Mouse (Mus musculus) embryonic facial prominence, embryonic 12.5 days (tissue): Measurements from ENCODE around the gene Gpr37. TPM values are rescaled to one million over a fixed set of nuclear protein-coding genes. Genes with fewer than 3 reads are reported as not detected.
A peak's percentile ranks its signal among the peaks of the same experiment; 100 is the strongest.

Experiments
- ATAC-seq: fragments of 200-750 bp; cut with Nextera tagmentation; 2 replicates; pipeline ENCODE4 v1.8.0; 2017; ENCODE audit not compliant: insufficient number of reproducible peaks, insufficient read depth, low FRiP score, low TSS enrichment
- H3K27ac ChIP-seq: fragments of 300-500 bp; sonication (generic); 2 replicates; pipeline ENCODE4 v1.5.1; 2016; ENCODE audit warnings: mild to moderate bottlenecking
- H3K27me3 ChIP-seq: fragments of 300-500 bp; sonication (generic); 2 replicates; pipeline ENCODE4 v1.6.1; 2016; ENCODE audit warnings: mild to moderate bottlenecking, moderate library complexity
- H3K36me3 ChIP-seq: fragments of 300-500 bp; sonication (generic); 2 replicates; pipeline ENCODE4 v1.6.1; 2016; ENCODE audit warnings: mild to moderate bottlenecking
- H3K4me1 ChIP-seq: fragments of 300-500 bp; sonication (generic); 2 replicates; pipeline ENCODE4 v1.6.1; 2016
- H3K4me2 ChIP-seq: fragments of 300-500 bp; sonication (generic); replicated peaks from 2 replicates; pipeline ENCODE4 v1.6.1; 2016; ENCODE audit warnings: mild to moderate bottlenecking, moderate library complexity
- H3K4me3 ChIP-seq: fragments of 300-500 bp; sonication (generic); 2 replicates; pipeline ENCODE4 v1.5.1; 2016; ENCODE audit warnings: mild to moderate bottlenecking
- H3K9ac ChIP-seq: fragments of 300-500 bp; sonication (generic); 2 replicates; pipeline ENCODE4 v1.6.1; 2016; ENCODE audit warnings: mild to moderate bottlenecking, moderate library complexity
- H3K9me3 ChIP-seq: fragments of 300-500 bp; sonication (generic); 2 replicates; pipeline ENCODE4 v1.6.1; 2016; ENCODE audit warnings: mild to moderate bottlenecking, moderate library complexity
- WGBS: fragments of 180-500 bp; shearing (Covaris S2); methylation state at CpG from one replicate; pipeline ENCODE4 v1.1.7; 2016; 5-methylcytosine and 5-hydroxymethylcytosine counted together
- polyA plus RNA-seq: library from polyadenylated mRNA; unstranded; fragments of >200 nt; fragmentation: Nextera tagmentation; extraction: Ambion mirVana; gene quantifications from 2 replicates; pipeline ENCODE4 v1.2.1, GENCODE M21; 2016

The Gpr37 gene
- 2.3 TPM in 2 replicates for polyA plus RNA-seq

- no peaks in the 10 kb centered on the region for H3K36me3 ChIP-seq
- H3K27ac ChIP-seq = no peak within 1 kb of the TSS
- peak within 1 kb of the TSS; percentile 85 for H3K4me2 ChIP-seq
- ATAC-seq = no peak
- H3K9ac ChIP-seq = peak within 1 kb of the TSS; percentile 54
- peak within 1 kb of the TSS; percentile 49 for H3K4me3 ChIP-seq
- peaks cover 17% of the 10 kb centered on the region for H3K27me3 ChIP-seq
- WGBS = 31% methylated on average over 7 of the region's 7 CpGs
- H3K4me1 ChIP-seq = peaks cover 7% of the 10 kb centered on the region; the same call in 1 of the 2 replicates
- H3K9me3 ChIP-seq = no peaks in the 10 kb centered on the region
These were observed at the start of gene Gpr37 for GRCm38 (mm10) chr6:25690629-25691028. Gpr37 (minus strand) TSS chr6:25690729.

- no peaks in the 10 kb centered on the region for H3K36me3 ChIP-seq
- no peak overlapping the region for H3K4me3 ChIP-seq
- no peak overlapping the region for H3K27ac ChIP-seq
- no peak for ATAC-seq
- H3K27me3 ChIP-seq = no peaks in the 10 kb centered on the region
- H3K4me2 ChIP-seq = no peak overlapping the region
- H3K9ac ChIP-seq = no peak overlapping the region
- no peaks in the 10 kb centered on the region for H3K9me3 ChIP-seq
- no peaks in the 10 kb centered on the region for H3K4me1 ChIP-seq
These were observed 46.0 kb upstream of the Gpr37 start for GRCm38 (mm10) chr6:25736533-25736932.

DNA sequence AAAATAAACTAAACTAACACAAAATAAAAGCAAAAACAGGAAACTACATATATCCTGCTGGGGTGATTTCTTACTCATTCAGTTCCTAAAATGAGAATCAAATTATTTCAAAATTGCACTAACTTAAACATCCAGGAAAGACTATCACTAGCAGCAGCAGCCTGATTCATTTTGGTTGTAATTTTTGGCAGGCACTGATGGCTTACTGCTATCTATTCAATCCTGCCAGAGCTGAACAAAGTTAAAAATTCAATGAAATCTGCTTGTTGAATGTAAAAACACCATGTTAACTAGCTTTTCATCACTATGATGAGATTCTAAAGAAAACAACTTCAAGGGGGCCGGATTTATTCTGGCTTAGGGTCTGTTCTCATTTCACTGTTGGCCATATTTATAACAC, 36.0 kb upstream of the Gpr37 start:
- no peaks in the 10 kb centered on the region for H3K36me3 ChIP-seq
- WGBS = 76% methylated on average over 1 of the region's 1 CpGs
- no peaks in the 10 kb centered on the region for H3K9me3 ChIP-seq
- H3K27ac ChIP-seq = no peak overlapping the region
- no peak for ATAC-seq
- no peaks in the 10 kb centered on the region for H3K27me3 ChIP-seq
- H3K4me2 ChIP-seq = no peak overlapping the region
- H3K4me1 ChIP-seq = no peaks in the 10 kb centered on the region
- H3K4me3 ChIP-seq = no peak overlapping the region
- H3K9ac ChIP-seq = no peak overlapping the region

DNA sequence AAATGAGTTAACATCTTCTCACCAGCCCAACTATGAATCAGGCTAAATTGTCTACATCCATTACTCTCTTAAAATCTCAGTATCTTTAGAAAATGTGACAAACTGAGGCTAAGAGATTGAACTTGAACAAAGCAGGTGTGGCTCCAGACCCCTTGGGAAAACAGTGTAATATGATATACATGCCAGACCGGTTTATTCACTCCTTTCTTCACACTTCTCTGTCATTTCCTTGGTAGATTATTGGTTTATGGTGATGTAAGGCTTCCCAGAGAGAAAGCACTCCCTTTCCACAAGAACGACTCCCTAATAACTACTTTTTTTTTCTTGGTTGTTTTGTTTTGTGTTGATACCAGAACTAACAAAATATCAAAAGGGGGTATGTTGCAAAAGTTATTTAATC, 20.1 kb upstream of the Gpr37 start:
- WGBS = 37% methylated on average over 2 of the region's 2 CpGs
- Histone ChIP-seq H3K4me2 (no peak overlapping the region), H3K4me3 (no peak overlapping the region), H3K4me1 (no peaks in the 10 kb centered on the region), H3K36me3 (no peaks in the 10 kb centered on the region), H3K27ac (no peak overlapping the region), H3K9ac (no peak overlapping the region), H3K27me3 (no peaks in the 10 kb centered on the region), H3K9me3 (no peaks in the 10 kb centered on the region)
- no peak for ATAC-seq

GRCm38 (mm10) chr6:25709250-25709895, 18.8 kb upstream of the Gpr37 start:
- Histone ChIP-seq H3K9me3 (no peaks in the 10 kb centered on the region), H3K27me3 (no peaks in the 10 kb centered on the region), H3K4me1 (no peaks in the 10 kb centered on the region), H3K9ac (no peak overlapping the region), H3K4me3 (no peak overlapping the region), H3K27ac (no peak overlapping the region), H3K36me3 (no peaks in the 10 kb centered on the region), H3K4me2 (no peak overlapping the region)
- 40% methylated on average over 6 of the region's 6 CpGs for WGBS
- ATAC-seq = 0 out of 2 replicates have a peak, but pooled peaks have one; percentile 41

DNA sequence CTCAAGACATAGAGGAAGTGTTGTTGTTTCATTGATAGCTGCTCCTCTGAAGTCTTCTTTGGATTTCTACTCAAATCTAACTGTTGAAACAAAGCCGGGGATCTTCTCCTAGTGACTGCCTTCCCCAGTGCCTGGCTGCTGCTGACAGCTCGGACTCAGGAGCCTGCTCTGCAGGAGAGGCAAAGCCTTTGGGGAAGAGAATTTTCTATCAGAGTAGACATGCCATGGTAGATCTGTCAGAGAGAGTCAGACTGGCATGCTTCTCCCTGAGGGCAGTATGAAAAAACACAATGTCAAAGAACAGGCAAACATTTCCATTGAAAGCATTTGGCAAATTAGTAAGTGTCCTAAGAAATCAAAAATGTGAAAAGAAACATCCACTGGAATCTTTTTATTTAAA, 9.4 kb upstream of the Gpr37 start:
- no peak for ATAC-seq
- no peak overlapping the region for H3K4me2 ChIP-seq
- no peaks in the 10 kb centered on the region for H3K9me3 ChIP-seq
- WGBS = 30% methylated on average over 2 of the region's 2 CpGs
- no peaks in the 10 kb centered on the region for H3K4me1 ChIP-seq
- H3K9ac ChIP-seq = no peak overlapping the region
- no peak overlapping the region for H3K4me3 ChIP-seq
- H3K27ac ChIP-seq = no peak overlapping the region
- no peaks in the 10 kb centered on the region for H3K36me3 ChIP-seq
- no peaks in the 10 kb centered on the region for H3K27me3 ChIP-seq

- peak overlapping the region; percentile 85 for H3K4me2 ChIP-seq
- WGBS = 2% methylated on average over 5 of the region's 5 CpGs
- peak overlapping the region; percentile 49 for H3K4me3 ChIP-seq
- H3K27me3 ChIP-seq = peaks cover 17% of the 10 kb centered on the region
- peaks cover 7% of the 10 kb centered on the region; the same call in 1 of the 2 replicates for H3K4me1 ChIP-seq
- no peaks in the 10 kb centered on the region for H3K36me3 ChIP-seq
- ATAC-seq = peak; percentile 42; the same call in 1 of the 2 replicates
- H3K27ac ChIP-seq = no peak overlapping the region
- peak overlapping the region; percentile 54 for H3K9ac ChIP-seq
- H3K9me3 ChIP-seq = no peaks in the 10 kb centered on the region
These were observed 284 bp downstream of the Gpr37 start for GRCm38 (mm10) chr6:25690284-25690605.

- WGBS = 1% methylated on average over 43 of the region's 43 CpGs
- Histone ChIP-seq H3K4me3 (peak overlapping the region; percentile 49), H3K4me2 (peak overlapping the region; percentile 85), H3K9ac (peak overlapping the region; percentile 54), H3K9me3 (no peaks in the 10 kb centered on the region), H3K4me1 (peaks cover 7% of the 10 kb centered on the region; the same call in 1 of the 2 replicates), H3K27ac (no peak overlapping the region), H3K27me3 (peaks cover 17% of the 10 kb centered on the region), H3K36me3 (no peaks in the 10 kb centered on the region)
- peak; percentile 91 for ATAC-seq
These were observed 827 bp downstream of the Gpr37 start for GRCm38 (mm10) chr6:25689520-25690283.

- H3K27me3 ChIP-seq = peaks cover 17% of the 10 kb centered on the region
- H3K27ac ChIP-seq = no peak overlapping the region
- 2% methylated on average over 25 of the region's 25 CpGs for WGBS
- 0 out of 2 replicates have a peak, but pooled peaks have one; percentile 36 for ATAC-seq
- H3K9me3 ChIP-seq = no peaks in the 10 kb centered on the region
- H3K4me3 ChIP-seq = peak overlapping the region; percentile 49
- H3K4me1 ChIP-seq = peaks cover 7% of the 10 kb centered on the region; the same call in 1 of the 2 replicates
- no peak overlapping the region; the same call in 1 of the 2 replicates for H3K9ac ChIP-seq
- no peaks in the 10 kb centered on the region for H3K36me3 ChIP-seq
- peak overlapping the region; percentile 85 for H3K4me2 ChIP-seq
These were observed 1.5 kb downstream of the Gpr37 start for GRCm38 (mm10) chr6:25688927-25689519.

GRCm38 (mm10) chr6:25686760-25687200, 3.7 kb downstream of the Gpr37 start:
- Histone ChIP-seq H3K27ac (no peak overlapping the region), H3K9ac (no peak overlapping the region), H3K4me1 (peaks cover 7% of the 10 kb centered on the region; the same call in 1 of the 2 replicates), H3K9me3 (no peaks in the 10 kb centered on the region), H3K27me3 (peaks cover 17% of the 10 kb centered on the region), H3K4me2 (no peak overlapping the region), H3K36me3 (no peaks in the 10 kb centered on the region), H3K4me3 (no peak overlapping the region)
- ATAC-seq = no peak
- WGBS = 54% methylated on average over 3 of the region's 3 CpGs

DNA sequence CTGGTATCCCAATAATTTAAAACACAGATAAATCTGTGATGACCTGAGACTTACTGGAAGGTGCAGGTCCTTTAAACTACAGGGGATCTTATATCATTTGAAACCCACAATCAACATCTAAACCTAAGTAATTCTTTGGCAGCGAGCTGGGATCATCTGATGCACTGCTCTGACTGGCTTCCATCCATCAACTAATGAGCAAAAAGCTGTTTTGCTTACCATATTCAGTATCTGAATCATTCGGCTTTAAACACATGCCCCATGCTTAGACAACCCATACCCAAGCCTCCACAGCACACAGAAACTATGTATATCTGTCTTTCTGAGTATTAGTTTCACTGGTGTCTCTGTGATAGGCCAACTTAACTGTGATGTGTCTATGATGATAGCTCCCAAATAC, 6.1 kb downstream of the Gpr37 start:
- peaks cover 7% of the 10 kb centered on the region; the same call in 1 of the 2 replicates for H3K4me1 ChIP-seq
- no peak for ATAC-seq
- no peak overlapping the region for H3K9ac ChIP-seq
- no peak overlapping the region for H3K4me2 ChIP-seq
- H3K9me3 ChIP-seq = no peaks in the 10 kb centered on the region
- peaks cover 17% of the 10 kb centered on the region for H3K27me3 ChIP-seq
- no peak overlapping the region for H3K27ac ChIP-seq
- H3K4me3 ChIP-seq = no peak overlapping the region
- H3K36me3 ChIP-seq = no peaks in the 10 kb centered on the region
- 92% methylated on average over 2 of the region's 2 CpGs for WGBS

GRCm38 (mm10) chr6:25675111-25675510, 15.4 kb downstream of the Gpr37 start:
- Histone ChIP-seq H3K9ac (no peak overlapping the region), H3K4me3 (no peak overlapping the region), H3K4me1 (no peaks in the 10 kb centered on the region), H3K9me3 (no peaks in the 10 kb centered on the region), H3K27me3 (no peaks in the 10 kb centered on the region), H3K4me2 (no peak overlapping the region), H3K27ac (no peak overlapping the region), H3K36me3 (no peaks in the 10 kb centered on the region)
- ATAC-seq = no peak
- WGBS = 92% methylated on average over 4 of the region's 4 CpGs
